Mouse (Mus musculus) CH12F3 (cell line): ENCODE results near the gene Polm.

Experiments used
- in situ Hi-C: fragments of 300-500 bp; cut with MboI; formaldehyde crosslinking; loops from 2 replicates; pipeline ENCODE4 v1.14.3; 2020; ENCODE audit warnings: low sequenced_read_pairs

Polm gene

DNA sequence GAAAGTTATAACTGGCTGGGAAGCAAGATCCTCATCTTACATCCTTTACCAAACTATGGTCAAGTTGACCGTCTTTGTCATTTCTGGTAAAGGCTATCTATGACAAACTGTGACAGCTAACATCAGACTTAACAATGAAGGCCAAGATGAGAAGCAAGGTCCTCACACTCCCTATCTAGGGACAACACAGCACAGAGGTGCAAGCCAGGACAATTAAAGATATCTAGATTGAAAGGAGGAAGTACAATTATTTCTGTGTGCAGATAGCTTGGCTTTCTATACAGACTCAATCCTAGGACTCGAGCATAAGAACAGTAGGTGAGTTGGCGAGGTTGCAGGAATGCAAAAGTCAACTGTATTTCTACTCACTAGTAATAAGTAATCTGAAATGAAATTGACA lies 32.1 kb downstream of the Polm start:
- in situ Hi-C loops, result no loop called here

DNA sequence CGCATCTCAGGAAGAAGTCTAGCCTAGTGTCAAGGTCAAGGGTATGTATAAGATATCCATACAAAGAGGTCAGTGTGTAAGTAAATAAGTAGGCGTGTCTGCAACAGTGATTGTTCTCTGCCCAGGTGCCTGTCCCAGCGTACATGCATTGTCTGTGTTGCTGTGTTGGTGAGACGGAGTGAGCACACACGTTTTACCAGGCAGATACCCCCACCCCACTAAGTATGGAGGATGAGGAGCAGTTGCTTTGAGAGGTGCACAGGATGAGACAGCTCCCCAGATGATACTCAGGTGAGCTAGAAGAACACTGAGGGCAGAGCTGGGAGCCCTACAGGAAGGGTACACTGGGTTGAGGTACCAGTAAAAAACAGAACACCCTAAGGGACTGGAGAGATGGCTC lies 33.6 kb downstream of the Polm start:
- in situ Hi-C loops, result no loop called here

DNA sequence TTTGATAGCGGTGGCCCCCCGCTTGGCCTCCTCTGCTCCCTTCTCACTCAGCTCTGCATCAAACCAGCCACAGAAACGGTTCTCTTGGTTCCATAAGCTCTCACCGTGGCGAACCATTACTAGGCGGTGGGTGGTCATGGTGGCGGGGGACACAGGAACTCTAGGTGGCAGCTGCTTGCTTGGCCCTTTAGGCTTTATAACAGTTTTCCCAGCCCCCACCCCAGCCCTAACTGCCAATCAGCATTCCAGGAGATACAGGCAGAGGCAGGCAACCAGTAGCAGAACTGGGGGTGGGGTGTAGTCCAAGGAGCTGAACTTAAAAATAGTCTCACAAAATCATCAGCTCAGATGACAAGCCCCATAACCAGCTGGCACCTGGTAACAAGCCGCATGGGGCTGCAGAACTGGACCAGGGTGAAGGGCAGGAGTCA lies 34.2 kb downstream of the Polm start, which contains the start of gene Pgam2:
Gene Pgam2, minus strand, starts transcription at position 183 of the 431 bp plus-strand sequence.
- in situ Hi-C loops, result no loop called here

DNA sequence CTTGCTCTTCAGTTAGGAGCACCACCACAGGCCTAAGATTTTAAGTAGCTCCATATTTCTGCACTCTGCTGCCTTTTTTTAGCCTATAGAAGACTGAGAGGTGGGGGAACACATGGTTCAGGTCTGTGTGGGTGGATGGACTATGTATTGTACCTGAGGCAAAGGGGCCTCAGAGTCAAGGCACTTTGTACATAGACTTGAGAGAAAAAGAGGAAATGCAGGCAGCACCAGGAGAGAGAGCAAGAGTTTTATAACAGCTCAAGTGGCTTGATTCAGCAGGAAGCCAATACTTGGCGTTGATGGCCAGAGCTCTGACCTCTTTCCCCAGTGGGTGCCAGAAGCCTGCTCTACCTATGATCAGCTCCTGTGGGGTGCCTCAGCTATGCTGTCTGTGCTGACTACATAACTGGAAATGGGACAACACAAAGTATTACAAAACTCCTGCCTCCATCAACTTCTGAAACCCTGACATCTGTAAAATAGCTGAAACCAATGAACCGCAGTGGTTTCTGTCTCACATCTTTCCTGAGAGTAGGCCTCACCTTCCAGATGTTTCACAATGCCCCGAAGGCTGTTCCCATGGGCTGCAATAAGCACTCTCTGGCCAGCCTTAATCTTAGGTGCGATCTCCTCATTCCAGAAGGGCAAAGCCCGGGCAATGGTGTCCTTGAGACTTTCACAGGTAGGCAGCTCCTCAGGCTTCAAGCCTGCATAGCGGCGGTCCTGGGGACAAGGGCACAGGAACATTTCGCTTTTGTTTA lies 35.2 kb downstream of the Polm start:
- in situ Hi-C loops, result no loop called here

DNA sequence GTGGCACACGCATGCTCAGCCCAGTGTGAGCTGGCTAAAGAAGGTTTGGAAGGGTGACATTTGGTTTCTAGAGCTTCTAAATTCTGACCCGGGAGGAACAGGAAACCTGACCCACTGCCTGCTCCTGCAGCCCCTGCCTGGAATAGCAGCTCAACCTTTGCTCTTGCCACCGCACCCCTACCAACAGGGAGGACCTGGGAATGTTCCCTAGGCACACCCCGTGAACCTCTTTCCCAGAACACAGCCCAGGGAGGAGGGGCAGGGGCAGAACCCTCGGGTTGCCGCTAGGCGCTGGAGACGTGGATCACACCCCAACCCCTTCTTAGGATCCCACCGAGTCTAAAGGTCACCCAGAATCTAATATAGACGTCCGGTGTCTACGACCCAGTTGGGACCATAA lies 35.8 kb downstream of the Polm start:
- in situ Hi-C loops, result no loop called here

DNA sequence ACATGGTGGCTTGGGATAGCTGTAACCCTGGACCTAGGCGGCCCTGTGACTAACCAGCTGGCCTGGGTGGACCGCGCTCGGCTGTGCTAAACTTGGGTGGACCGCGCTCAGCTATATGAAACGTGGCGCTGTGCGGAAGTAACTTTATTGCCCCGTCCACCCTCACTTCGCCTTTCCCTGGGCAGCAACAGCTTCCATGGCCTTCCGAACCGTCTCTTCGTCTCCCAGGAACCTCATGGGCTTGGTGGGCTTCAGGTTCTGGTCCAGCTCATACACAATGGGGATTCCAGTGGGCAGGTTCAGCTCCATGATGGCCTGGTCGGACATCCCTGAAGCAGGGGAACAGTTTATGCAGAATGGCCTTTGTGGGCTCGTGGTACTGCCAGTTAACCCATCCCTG lies 36.3 kb downstream of the Polm start:
- in situ Hi-C loops, result no loop called here

DNA sequence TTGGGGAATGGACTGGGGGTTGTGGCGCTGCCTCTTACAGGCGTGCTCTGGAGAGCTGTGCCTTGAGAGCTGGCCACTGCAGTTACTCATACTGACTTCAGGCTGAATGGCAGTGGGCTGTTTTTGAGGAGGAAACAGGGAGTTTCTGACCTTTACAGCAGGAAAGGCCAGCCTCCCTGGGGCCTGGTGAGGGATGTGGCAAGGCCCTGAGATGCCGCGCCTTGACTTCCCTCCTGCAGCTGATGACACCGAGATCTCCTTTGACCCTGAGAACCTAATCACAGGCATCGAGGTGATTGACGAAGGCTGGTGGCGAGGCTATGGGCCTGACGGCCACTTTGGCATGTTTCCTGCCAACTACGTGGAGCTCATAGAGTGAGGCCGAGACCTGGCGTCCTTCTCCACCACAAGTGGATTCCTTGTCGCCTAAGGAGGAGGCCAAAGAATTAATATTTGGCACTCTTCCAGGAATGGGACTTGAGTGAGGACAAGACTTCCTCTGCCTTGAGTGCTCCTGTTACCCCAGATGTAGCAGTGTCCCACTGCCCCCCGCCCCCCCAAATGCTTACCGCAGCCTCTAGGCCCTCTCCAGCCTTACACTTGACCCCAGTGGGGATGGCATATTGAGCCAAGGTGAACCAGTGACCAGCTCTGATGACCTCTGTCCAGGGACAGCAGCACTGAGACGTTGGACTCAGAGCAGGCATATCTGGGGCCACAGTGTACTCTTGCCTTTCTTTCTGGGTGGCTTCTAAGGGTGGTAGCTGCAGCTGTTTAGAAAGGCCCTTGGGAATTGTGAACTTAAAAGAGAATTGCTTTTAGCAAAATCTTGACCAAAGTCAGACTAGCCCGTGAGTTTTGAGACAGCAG lies 38.0 kb downstream of the Polm start:
- in situ Hi-C loops, result no loop called here

DNA sequence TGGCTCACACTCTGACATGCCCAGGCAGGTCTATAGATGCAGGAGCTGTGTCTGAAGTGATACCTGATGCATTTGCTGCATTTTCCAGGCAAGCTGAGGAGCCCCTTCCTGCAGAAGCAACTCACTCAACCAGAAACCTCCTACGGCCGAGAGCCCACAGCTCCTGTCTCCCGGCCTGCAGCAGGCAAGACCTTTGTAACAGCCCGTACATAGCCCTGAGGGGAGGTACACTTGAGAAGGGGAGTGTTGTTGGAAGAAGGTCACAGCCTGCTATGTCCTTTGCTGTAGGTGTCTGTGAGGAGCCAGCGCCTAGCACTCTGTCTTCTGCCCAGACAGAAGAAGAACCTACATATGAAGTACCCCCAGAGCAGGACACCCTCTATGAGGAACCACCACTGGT lies 39.9 kb downstream of the Polm start:
- in situ Hi-C loops, result no loop called here

DNA sequence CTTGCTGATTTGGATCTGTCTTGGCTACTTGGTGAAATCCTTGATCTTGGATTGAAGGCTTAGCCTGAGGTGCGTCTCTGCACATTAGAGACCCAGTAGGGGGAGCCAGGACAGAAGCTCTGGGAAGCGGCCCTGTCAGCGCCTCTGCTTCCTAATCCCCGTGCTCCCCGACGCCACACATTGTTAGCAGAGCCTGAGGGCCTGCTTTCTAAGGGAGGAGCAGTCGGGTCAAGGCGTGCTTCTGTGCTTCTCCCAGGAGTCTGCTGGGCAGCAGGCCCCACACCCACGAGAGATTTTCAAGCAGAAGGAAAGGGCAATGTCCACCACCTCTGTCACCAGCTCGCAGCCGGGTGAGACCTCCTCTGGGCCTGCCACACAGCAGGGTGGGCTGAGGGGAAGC lies 40.4 kb downstream of the Polm start:
- in situ Hi-C loops, result no loop called here

DNA sequence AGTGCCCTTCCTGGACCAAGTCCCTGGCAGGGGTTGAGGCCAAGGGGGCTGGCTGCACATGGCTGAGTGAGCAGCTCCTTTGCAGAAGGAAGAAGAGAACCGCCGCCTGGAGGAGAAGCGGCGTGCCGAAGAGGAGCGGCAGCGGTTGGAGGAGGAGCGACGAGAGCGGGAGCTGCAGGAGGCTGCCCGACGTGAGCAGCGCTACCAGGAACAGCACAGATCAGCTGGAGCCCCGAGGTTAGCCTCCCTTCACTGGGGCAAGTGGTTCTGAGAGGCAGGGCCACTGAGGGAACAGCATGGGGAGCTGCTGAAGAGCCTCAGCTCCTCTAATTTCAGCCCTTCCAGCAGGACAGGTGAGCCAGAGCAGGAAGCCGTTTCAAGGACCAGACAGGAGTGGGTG lies 40.9 kb downstream of the Polm start:
- in situ Hi-C loops, result no loop called here

DNA sequence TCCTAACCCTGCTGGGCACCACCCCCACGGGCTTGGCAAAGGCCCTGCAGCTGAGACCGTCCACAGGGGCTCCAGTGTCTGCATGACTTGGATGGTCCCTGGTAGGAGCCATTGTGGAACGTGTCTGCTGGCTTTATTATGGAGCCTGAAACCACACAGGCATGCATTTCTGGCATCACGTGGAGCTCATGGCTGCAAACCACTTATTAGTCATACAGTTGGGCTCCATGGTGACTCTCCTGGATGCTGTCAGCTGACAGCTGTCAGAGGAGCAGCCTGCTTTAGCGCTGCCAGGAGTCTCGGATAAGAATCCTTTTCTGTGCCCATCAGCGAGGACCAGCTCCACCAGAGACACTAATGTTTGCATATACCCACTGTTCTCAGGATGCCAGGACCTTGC lies 42.1 kb downstream of the Polm start:
- in situ Hi-C loops, result no loop called here

DNA sequence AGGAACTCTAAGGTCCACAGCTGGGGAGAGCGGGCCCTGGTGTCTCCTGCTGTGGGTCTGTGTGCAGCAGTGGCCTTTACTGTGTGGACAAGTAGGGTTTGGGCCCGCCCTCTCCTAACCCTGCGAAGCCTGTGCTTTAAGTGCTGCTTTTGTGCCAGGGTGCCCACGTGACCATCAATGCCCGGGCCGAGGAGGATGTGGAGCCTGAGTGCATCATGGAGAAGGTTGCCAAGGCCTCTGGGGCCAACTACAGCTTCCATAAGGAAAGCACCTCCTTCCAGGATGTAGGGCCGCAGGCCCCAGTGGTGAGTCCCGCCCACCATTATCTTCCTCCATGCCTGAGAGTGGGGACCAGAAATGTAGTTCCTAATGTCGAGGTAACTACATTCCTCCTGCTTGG lies 42.5 kb downstream of the Polm start:
- in situ Hi-C loops, result no loop called here

DNA sequence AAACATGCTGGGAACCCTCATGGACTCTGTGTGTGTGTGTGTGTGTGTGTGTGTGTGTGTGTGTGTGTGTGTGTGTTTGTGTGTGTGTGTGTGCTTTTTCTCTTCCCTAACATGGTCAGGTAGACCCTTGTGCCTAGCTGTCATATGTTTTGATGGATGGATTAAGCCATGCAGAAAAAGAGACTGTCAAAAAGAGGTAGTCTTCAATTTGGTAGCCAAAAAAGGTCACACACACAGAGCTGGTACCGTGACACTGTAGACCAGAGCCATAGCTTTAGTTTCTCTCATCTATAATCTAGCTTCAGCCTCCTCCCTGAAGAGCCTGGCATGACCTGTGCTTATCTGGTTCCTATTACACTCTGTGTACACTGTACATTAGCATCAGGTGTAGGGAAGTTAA lies 47.4 kb downstream of the Polm start:
- in situ Hi-C loops, result no loop called here

DNA sequence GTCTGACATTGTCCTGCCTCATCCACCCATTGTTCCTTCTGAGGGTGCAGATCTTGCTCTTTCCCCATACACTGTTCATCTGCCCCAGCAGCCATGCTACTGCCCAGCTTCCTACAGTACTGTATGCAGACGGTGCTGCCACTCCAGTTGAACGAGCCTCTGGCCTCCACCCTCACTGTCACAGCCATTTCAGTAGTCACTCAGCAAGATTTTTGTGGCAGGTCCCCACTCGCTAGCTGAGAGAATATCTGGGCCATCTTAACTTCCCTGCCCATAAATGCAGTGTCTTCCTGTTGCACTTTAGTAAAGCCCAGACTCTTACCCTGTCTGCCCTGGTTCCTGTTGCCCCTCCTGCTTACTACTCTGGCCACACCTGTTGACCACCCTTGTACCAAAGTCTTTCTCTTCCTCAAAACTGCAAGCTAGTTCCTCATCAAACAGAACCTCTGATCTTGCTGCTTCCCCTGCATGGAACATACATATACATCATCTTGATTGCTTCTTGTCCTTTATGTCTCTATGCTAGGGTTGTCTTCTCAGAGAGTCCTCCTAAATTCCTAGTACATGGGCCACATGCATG lies 48.0 kb downstream of the Polm start:
- in situ Hi-C loops, result no loop called here

DNA sequence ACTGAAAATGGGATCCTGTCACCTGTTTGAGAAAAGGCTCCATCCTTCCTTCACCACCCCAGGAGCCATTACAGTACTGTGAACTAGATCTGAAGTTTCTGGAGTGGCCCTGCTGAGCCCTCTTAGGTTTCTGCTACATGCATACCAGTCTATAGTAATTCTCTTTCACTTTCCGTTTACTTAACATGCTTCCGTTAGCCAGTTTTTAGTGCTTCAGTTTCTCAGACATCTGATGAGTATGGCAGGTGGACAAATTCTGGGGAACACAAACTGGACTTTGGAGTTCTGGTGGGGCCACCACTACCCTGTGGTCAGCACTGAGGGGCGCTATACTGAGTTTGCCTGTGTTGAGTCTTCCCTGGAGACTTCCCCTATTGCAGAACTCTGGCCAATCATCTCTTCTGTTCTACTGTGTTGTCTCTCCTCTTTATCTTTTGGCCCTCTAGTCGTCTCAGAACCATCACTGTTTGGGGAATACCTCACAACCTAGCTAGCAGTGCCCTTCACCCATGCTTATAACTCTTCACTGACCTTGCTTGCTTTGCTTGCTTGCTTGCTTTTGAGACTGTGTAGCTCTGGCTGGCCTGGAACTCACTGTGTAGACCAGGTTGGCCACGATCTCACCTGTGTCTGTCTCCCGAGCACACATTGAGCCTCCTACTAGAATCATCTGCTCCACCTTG lies 48.6 kb downstream of the Polm start:
- in situ Hi-C loops, result no loop called here

DNA sequence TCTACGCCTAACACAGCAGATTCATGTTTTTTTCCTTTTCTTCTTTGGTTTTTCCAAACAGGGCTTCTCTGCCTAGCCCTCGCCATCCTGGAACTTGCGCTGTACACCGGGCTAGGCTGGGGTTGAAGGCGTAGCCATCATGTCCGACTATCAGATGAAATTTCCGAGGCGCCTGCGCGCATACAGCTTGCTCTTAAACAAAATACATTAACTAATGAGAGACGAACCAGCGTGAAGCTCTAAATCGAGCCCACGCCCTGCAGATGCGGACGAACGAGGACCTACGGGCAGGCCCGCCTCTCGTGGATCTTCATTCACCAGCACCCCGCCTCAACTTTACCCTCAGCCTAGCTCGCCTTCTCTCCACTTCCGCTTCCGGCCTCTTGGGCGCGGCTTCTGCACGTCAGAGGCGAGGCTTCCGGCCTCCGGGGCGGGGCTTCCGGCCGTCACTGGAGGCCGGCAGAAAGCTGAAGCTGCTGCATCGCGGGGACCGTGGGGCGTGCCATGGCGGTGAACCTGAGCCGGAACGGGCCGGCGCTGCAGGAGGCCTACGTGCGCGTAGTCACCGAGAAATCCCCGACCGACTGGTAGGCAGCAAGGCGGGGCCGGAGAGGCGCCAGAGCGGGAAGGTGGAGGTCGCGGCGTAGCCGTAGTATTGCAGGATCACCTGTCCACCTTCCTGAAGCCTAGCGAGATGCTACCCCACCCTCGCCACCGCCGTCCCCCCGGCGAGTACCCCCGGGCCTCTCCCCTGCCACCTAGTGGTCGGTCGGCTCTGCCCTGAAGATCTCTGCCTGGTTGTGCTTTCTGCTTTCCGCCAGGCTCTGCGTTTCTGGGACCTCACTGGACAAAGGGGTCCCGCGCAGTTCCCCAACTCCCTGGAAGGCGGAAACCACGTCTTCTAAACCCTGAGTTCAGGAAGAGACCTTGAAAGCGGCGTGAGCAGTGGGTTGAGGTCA lies 49.5 kb downstream of the Polm start, which contains the start of gene Dbnl:
Gene Dbnl, plus strand, starts transcription at position 433 of the 959 bp plus-strand sequence.
- in situ Hi-C loops, result no loop called here

DNA sequence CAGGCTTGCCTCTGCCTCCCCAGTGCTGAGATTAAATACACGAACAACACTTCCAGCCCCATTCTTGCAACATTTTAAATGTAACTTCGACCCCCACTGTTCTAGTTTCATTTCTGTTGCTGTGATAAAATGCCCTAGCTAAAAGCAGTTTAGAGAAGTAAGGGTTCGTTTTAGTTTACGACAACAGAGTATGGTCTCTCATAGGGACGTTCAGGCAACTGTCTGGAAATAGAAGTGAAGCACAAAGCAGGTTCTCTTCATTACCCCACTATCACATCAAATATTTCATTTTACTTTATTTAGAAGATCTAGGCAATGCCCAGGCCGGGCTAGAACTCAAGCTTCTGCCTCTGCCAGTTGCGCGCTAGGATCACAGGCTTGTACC lies 50.2 kb downstream of the Polm start:
- in situ Hi-C loops, result no loop called here

DNA sequence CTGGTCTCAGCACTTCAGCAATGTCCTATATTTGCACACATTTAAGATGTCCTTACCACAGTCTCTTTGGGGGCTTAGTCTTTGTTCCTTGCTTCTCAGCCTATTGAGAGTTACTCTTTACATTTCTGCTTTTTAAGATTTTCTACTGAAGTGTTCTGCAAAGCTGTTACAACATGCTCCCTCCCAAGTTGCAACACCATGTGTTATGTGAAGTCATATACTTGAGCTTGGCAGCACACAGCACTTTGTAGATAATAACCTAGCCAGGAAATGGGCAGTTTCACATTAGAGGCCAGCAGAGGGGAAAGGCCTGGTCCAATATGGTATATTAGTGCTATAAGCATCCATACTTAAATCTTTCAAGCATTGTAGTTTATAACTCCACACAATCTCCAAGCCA lies 52.1 kb downstream of the Polm start:
- in situ Hi-C loops, result no loop called here

DNA sequence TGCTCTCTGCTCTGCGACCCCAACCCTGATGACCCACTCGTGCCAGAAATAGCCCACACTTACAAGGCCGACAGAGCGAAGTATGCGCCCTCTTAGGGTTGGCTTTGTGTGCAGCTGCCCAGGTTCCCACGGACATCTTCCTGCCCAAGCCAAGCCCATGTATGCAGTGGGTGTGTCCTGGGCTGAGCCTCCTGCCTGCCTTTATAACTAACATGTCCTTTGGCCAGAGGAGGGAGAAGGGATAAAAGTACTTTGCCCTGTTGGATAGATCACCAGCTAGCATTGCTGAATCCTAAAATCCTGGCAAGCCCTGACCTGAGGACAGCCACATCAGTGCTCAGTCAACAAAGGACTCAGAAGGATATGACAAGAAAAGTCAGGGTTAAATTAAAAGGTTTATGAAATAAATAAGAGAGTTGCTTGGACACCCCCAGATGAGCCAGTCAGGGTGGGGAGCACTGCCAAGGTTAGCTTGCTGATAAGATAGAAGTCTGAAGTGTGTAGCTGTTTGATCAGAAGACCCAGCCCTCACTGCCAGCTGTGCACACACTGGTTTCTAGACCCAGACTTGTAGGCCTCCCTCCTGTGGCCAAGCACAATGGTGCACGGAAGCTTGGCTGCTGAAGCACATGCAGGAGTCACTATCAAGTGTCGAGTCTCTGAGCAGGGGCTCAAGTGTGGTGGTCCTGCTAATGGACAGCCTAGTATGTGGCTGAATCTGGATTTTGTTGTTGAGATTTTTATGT lies 55.4 kb downstream of the Polm start:
- in situ Hi-C loops, result no loop called here
